Mouse (Mus musculus) CH12.LX (cell line): Measurements from ENCODE around the gene Ppp1r12a. TPM values are rescaled to one million over a fixed set of nuclear protein-coding genes. Genes with fewer than 3 reads are reported as not detected.

Experiments used
- DNase-seq: peaks from one replicate; pipeline ENCODE4 v3.0.0-alpha.2; 2013; ENCODE audit errors: extremely low read depth
- H3K27ac ChIP-seq: 2 replicates; pipeline ENCODE4 v1.5.1; 2012; ENCODE audit warnings: low read depth, mild to moderate bottlenecking, control low read depth, moderate library complexity; ENCODE audit not compliant: insufficient read depth
- H3K27me3 ChIP-seq: replicated peaks from 2 replicates; pipeline ENCODE3; 2012; ENCODE audit warnings: inconsistent platforms
- H3K36me3 ChIP-seq, 2 experiments: replicated peaks in 1 of 2; 2 replicates each; pipeline versions ENCODE3 to v1.6.1; 2012; ENCODE audit warnings: inconsistent platforms in 1 of 2, low read length in 1 of 2, mild to moderate bottlenecking in 1 of 2, mixed read lengths in 1 of 2, moderate library complexity in 1 of 2; ENCODE audit not compliant: control insufficient read depth in 1 of 2, insufficient read depth in 1 of 2
- H3K4me1 ChIP-seq, 2 experiments: 2 replicates each; pipeline ENCODE4 v1.6.1; 2012; ENCODE audit warnings: inconsistent platforms in 1 of 2, moderate library complexity in 1 of 2; ENCODE audit not compliant: insufficient read depth in 2 of 2, control insufficient read depth in 1 of 2
- H3K4me2 ChIP-seq: 2 replicates; pipeline ENCODE4 v1.6.1; 2012; ENCODE audit warnings: low read depth, mild to moderate bottlenecking, control low read depth; ENCODE audit not compliant: poor library complexity, insufficient read depth, severe bottlenecking
- H3K4me3 ChIP-seq, 3 experiments: fragments of 150-350 bp in 1 of 3; sonication (generic) in 1 of 3; replicated peaks in 1 of 3; 2 replicates each; pipeline versions ENCODE3 to v1.5.1; 2011 to 2012; ENCODE audit warnings: low read depth in 2 of 3, low read length in 2 of 3, mild to moderate bottlenecking in 2 of 3, moderate library complexity in 2 of 3, control low read depth in 1 of 3, improper control_type of control experiment in 1 of 3, inconsistent platforms in 1 of 3, mixed read lengths in 1 of 3; ENCODE audit not compliant: poor library complexity in 1 of 3
- H3K79me2 ChIP-seq: replicated peaks from 2 replicates; pipeline ENCODE4 v1.6.1; 2012; ENCODE audit warnings: mild to moderate bottlenecking, moderate library complexity; ENCODE audit not compliant: control insufficient read depth, poor library complexity, insufficient read depth, severe bottlenecking; ENCODE audit errors: extremely low read depth
- H3K9ac ChIP-seq: 2 replicates; pipeline ENCODE4 v1.6.1; 2012; ENCODE audit warnings: low read depth, mild to moderate bottlenecking, control low read depth, moderate library complexity; ENCODE audit not compliant: insufficient read depth
- H3K9me3 ChIP-seq: replicated peaks from 2 replicates; pipeline ENCODE3; 2012; ENCODE audit warnings: low read length, inconsistent platforms, mixed read lengths
- BHLHE40 ChIP-seq: IDR thresholded peaks from 2 replicates; pipeline ENCODE4 v1.6.1; 2011; ENCODE audit warnings: mild to moderate bottlenecking, low read depth, low read length, improper control_type of control experiment
- CHD1 ChIP-seq: IDR thresholded peaks from 2 replicates; pipeline ENCODE4 v1.6.1; 2012; ENCODE audit warnings: low read depth, low read length, improper control_type of control experiment, inconsistent platforms
- E2F4 ChIP-seq: IDR thresholded peaks from 2 replicates; pipeline ENCODE4 v1.6.1; 2011; ENCODE audit warnings: low read depth, low read length, improper control_type of control experiment; ENCODE audit not compliant: insufficient replicate concordance
- ELF1 ChIP-seq: IDR thresholded peaks from 2 replicates; pipeline ENCODE4 v1.6.1; 2014; ENCODE audit warnings: low read depth, mild to moderate bottlenecking, inconsistent platforms, low read length, improper control_type of control experiment
- EP300 ChIP-seq: IDR thresholded peaks from 2 replicates; pipeline ENCODE4 v1.6.1; 2011; ENCODE audit warnings: low read length, improper control_type of control experiment
- GABPA ChIP-seq: IDR thresholded peaks from 2 replicates; pipeline ENCODE4 v1.6.1; 2012; ENCODE audit warnings: low read depth, low read length, improper control_type of control experiment, inconsistent platforms; ENCODE audit not compliant: insufficient replicate concordance
- HCFC1 ChIP-seq: IDR thresholded peaks from 2 replicates; pipeline ENCODE4 v1.6.1; 2012; ENCODE audit warnings: low read depth, mild to moderate bottlenecking, inconsistent platforms, low read length, improper control_type of control experiment
- IRF4 ChIP-seq: IDR thresholded peaks from 2 replicates; pipeline ENCODE4 v1.6.1; 2014; ENCODE audit warnings: low read depth, mild to moderate bottlenecking, inconsistent platforms, low read length, improper control_type of control experiment
- JUND ChIP-seq: conservative IDR thresholded peaks from 2 replicates; pipeline ENCODE4 v1.6.1; 2011; ENCODE audit warnings: low read depth, low read length, improper control_type of control experiment
- KAT2A ChIP-seq: IDR thresholded peaks from 2 replicates; pipeline ENCODE4 v1.6.1; 2012; ENCODE audit warnings: low read length, improper control_type of control experiment, inconsistent platforms; ENCODE audit not compliant: insufficient replicate concordance
- MAFK ChIP-seq: IDR thresholded peaks from 2 replicates; pipeline ENCODE4 v1.6.1; 2011; ENCODE audit warnings: low read length, improper control_type of control experiment; ENCODE audit not compliant: insufficient replicate concordance
- MAX ChIP-seq: IDR thresholded peaks from 2 replicates; pipeline ENCODE4 v1.6.1; 2011; ENCODE audit warnings: low read length, improper control_type of control experiment
- MAZ ChIP-seq: IDR thresholded peaks from 2 replicates; pipeline ENCODE4 v1.6.1; 2012; ENCODE audit warnings: low read depth, mild to moderate bottlenecking, inconsistent platforms, low read length, improper control_type of control experiment, moderate library complexity
- MXI1 ChIP-seq: IDR thresholded peaks from 2 replicates; pipeline ENCODE4 v1.6.1; 2011; ENCODE audit warnings: mild to moderate bottlenecking, low read depth, low read length, improper control_type of control experiment
- MYC ChIP-seq: IDR thresholded peaks from 2 replicates; pipeline ENCODE4 v1.6.1; 2011; ENCODE audit warnings: low read depth, mild to moderate bottlenecking, improper control_type of control experiment, low read length
- NELFE ChIP-seq: IDR thresholded peaks from 2 replicates; pipeline ENCODE4 v1.6.1; 2011; ENCODE audit warnings: low read depth, low read length, improper control_type of control experiment
- PAX5 ChIP-seq: IDR thresholded peaks from 2 replicates; pipeline ENCODE4 v1.6.1; 2012; ENCODE audit warnings: low read length, inconsistent platforms, mixed read lengths
- RAD21 ChIP-seq: IDR thresholded peaks from 2 replicates; pipeline ENCODE4 v1.6.1; 2011; ENCODE audit warnings: low read depth, mild to moderate bottlenecking, low read length, improper control_type of control experiment, moderate library complexity
- RCOR1 ChIP-seq: conservative IDR thresholded peaks from 2 replicates; pipeline ENCODE4 v1.6.1; 2012; ENCODE audit warnings: low read depth, mild to moderate bottlenecking, inconsistent platforms, low read length, improper control_type of control experiment
- SMC3 ChIP-seq: IDR thresholded peaks from 2 replicates; pipeline ENCODE4 v1.6.1; 2011; ENCODE audit warnings: low read depth, low read length, improper control_type of control experiment
- TBP ChIP-seq: conservative IDR thresholded peaks from 2 replicates; pipeline ENCODE4 v1.6.1; 2011; ENCODE audit warnings: low read depth, low read length, improper control_type of control experiment
- UBTF ChIP-seq: IDR thresholded peaks from 2 replicates; pipeline ENCODE4 v1.6.1; 2012; ENCODE audit warnings: low read depth, mild to moderate bottlenecking, inconsistent platforms, low read length, improper control_type of control experiment, moderate library complexity
- USF1 ChIP-seq: IDR thresholded peaks from 2 replicates; pipeline ENCODE4 v1.6.1; 2014; ENCODE audit warnings: low read depth, mild to moderate bottlenecking, inconsistent platforms, low read length, improper control_type of control experiment
- USF2 ChIP-seq: conservative IDR thresholded peaks from 2 replicates; pipeline ENCODE4 v1.6.1; 2011; ENCODE audit warnings: low read depth, low read length, improper control_type of control experiment
- ZC3H11A ChIP-seq: IDR thresholded peaks from 2 replicates; pipeline ENCODE4 v1.6.1; 2012; ENCODE audit warnings: low read depth, mild to moderate bottlenecking, inconsistent platforms, low read length, improper control_type of control experiment
- ZKSCAN1 ChIP-seq: IDR thresholded peaks from 2 replicates; pipeline ENCODE4 v1.6.1; 2012; ENCODE audit warnings: low read depth, inconsistent platforms, low read length, improper control_type of control experiment, borderline replicate concordance
- ZNF384 ChIP-seq: IDR thresholded peaks from 2 replicates; pipeline ENCODE4 v1.6.1; 2012; ENCODE audit warnings: low read depth, low read length, improper control_type of control experiment, inconsistent platforms
- dilution Hi-C: fragments of 300-500 bp; cut with MboI; formaldehyde crosslinking; loops from 2 replicates; pipeline ENCODE4 v1.14.3; 2020; ENCODE audit warnings: low sequenced_read_pairs; ENCODE audit not compliant: extremely low pct_unique_long_range_greater_than_20kb, extremely low pct_ligation_motif_present
- in situ Hi-C: fragments of 300-500 bp; cut with MboI; formaldehyde crosslinking; loops from 3 replicates; pipeline ENCODE4 v1.14.3; 2019; ENCODE audit warnings: low sequenced_read_pairs, low pct_ligation_motif_present, low pct_unique_long_range_greater_than_20kb, mixed read lengths
- polyA plus RNA-seq: library from polyadenylated mRNA; unstranded; fragments of >175 nt; gene quantifications from 2 replicates; pipeline ENCODE4 v1.2.1, GENCODE M21; 2012; ENCODE audit warnings: low read depth; ENCODE audit not compliant: insufficient read length
- total RNA-seq, 2 experiments: library from RNA; depleted of rRNA; stranded (reverse); fragments of 300-350 nt in 1 of 2; fragments of >200 nt in 1 of 2; gene quantifications; 2 replicates each; pipeline ENCODE4 v1.2.3; 2012 to 2014

Ppp1r12a gene
- total and polyA plus RNA-seq, 3 experiments, result 34.4 to 70.8 (median 60.0) TPM

- Histone ChIP-seq H3K27me3 (no peaks in the 10 kb centered on the region), H3K9me3 (no peaks in the 10 kb centered on the region), H3K36me3 (peaks cover 0 to 6% of the 10 kb centered on the region in 2 experiments), H3K4me2 (no peak overlapping the region)
- in situ Hi-C loops, result no loop called here
- no peak for DNase-seq
- TF ChIP-seq JUND (no peak), GABPA (no peak), KAT2A (no peak), MXI1 (no peak), USF2 (no peak), MAFK (no peak), PAX5 (no peak), TBP (no peak), HCFC1 (no peak), E2F4 (no peak), RAD21 (no peak), ZNF384 (no peak), NELFE (no peak), ZC3H11A (no peak), ELF1 (no peak), MYC (no peak), MAZ (no peak), UBTF (no peak), CHD1 (no peak)
- TF ChIP-seq, all 38 proteins: peak for 0
- Histone ChIP-seq H3K9ac (no peak overlapping the region), H3K79me2 (peaks cover 40% of the 10 kb centered on the region), H3K4me1 (peaks cover 7 to 86% of the 10 kb centered on the region in 2 experiments; a peak in 3 of 4 replicates), H3K4me3 (no peak overlapping the region), H3K27ac (no peak overlapping the region)
- dilution Hi-C loops, result no loop called here
Measured at GRCm38 (mm10) chr10:108174107-108174506, 12.1 kb downstream of the Ppp1r12a start.

- DNase-seq, result no peak
- in situ Hi-C loops (loop anchor here (25.0 kb wide), 1 partner anchor 214 kb away; no protein-coding TSS in a partner anchor), dilution Hi-C loops (no loop called here)
- Histone ChIP-seq H3K27ac (no peak overlapping the region), H3K9me3 (no peaks in the 10 kb centered on the region), H3K4me3 (no peak overlapping the region), H3K9ac (no peak overlapping the region), H3K4me1 (peaks cover 9 to 89% of the 10 kb centered on the region in 2 experiments), H3K4me2 (no peak overlapping the region), H3K27me3 (no peaks in the 10 kb centered on the region), H3K36me3 (peaks cover 0 to 8% of the 10 kb centered on the region in 2 experiments), H3K79me2 (peaks cover 45% of the 10 kb centered on the region)
- TF ChIP-seq EP300 (no peak), MAFK (no peak), IRF4 (no peak), NELFE (no peak), BHLHE40 (no peak), MAX (no peak), RAD21 (no peak), PAX5 (no peak), MYC (no peak), KAT2A (no peak), ZKSCAN1 (no peak), SMC3 (no peak), MXI1 (no peak), USF1 (no peak), RCOR1 (no peak)
Measured at GRCm38 (mm10) chr10:108175885-108176284, 13.9 kb downstream of the Ppp1r12a start.
